Mouse (Mus musculus) intestine, embryonic 15.5 days (tissue): ENCODE data around the gene Rem1. TPM values are rescaled to one million over a fixed set of nuclear protein-coding genes. Genes with fewer than 3 reads are reported as not detected.

Experiments used
- ATAC-seq: fragments of 200-750 bp; cut with Nextera tagmentation; 2 replicates; pipeline ENCODE4 v1.8.0; 2017; ENCODE audit warnings: moderate TSS enrichment, moderate library complexity
- H3K27ac ChIP-seq: fragments of 300-500 bp; sonication (generic); 2 replicates; pipeline ENCODE4 v1.5.1; 2015; ENCODE audit warnings: mild to moderate bottlenecking, inconsistent platforms
- H3K27me3 ChIP-seq: fragments of 300-500 bp; sonication (generic); replicated peaks from 2 replicates; pipeline ENCODE4 v1.6.1; 2015; ENCODE audit warnings: inconsistent platforms
- H3K36me3 ChIP-seq: fragments of 300-500 bp; sonication (generic); 2 replicates; pipeline ENCODE4 v1.6.1; 2015; ENCODE audit warnings: inconsistent platforms
- H3K4me1 ChIP-seq: fragments of 300-500 bp; sonication (generic); replicated peaks from 2 replicates; pipeline ENCODE4 v1.6.1; 2015; ENCODE audit warnings: inconsistent platforms
- H3K4me2 ChIP-seq: fragments of 300-500 bp; sonication (generic); replicated peaks from 2 replicates; pipeline ENCODE4 v1.6.1; 2015; ENCODE audit warnings: mild to moderate bottlenecking, inconsistent platforms
- H3K4me3 ChIP-seq: fragments of 300-500 bp; sonication (generic); replicated peaks from 2 replicates; pipeline ENCODE4 v1.5.1; 2015; ENCODE audit warnings: inconsistent platforms
- H3K9ac ChIP-seq: fragments of 300-500 bp; sonication (generic); 2 replicates; pipeline ENCODE4 v1.6.1; 2015; ENCODE audit warnings: inconsistent platforms
- H3K9me3 ChIP-seq: fragments of 300-500 bp; sonication (generic); 2 replicates; pipeline ENCODE4 v1.6.1; 2016; ENCODE audit warnings: inconsistent platforms
- WGBS: fragments of 180-500 bp; shearing (Covaris S2); methylation state at CpG from one replicate; pipeline ENCODE4 v1.1.7; 2015; 5-methylcytosine and 5-hydroxymethylcytosine counted together
- polyA plus RNA-seq: library from polyadenylated mRNA; unstranded; fragments of >200 nt; fragmentation: Nextera tagmentation; extraction: Ambion mirVana; gene quantifications from 2 replicates; pipeline ENCODE4 v1.2.1, GENCODE M21; 2015

The Rem1 gene
- 10.0 and 10.3 TPM in 2 replicates for polyA plus RNA-seq

- H3K9ac ChIP-seq = peak within 1 kb of the TSS; percentile 50
- no peaks in the 10 kb centered on the region for H3K36me3 ChIP-seq
- H3K27me3 ChIP-seq = peaks cover 29% of the 10 kb centered on the region
- H3K4me2 ChIP-seq = peak within 1 kb of the TSS; percentile 77
- peak; percentile 72 for ATAC-seq
- H3K4me3 ChIP-seq = peak within 1 kb of the TSS; percentile 47
- peak within 1 kb of the TSS; percentile 27; the same call in 1 of the 2 replicates for H3K27ac ChIP-seq
- under 1% methylated on average over 55 of the region's 59 CpGs for WGBS
- H3K9me3 ChIP-seq = no peaks in the 10 kb centered on the region
- H3K4me1 ChIP-seq = peaks cover 10% of the 10 kb centered on the region
These were observed at the start of gene Rem1 for GRCm38 (mm10) chr2:152626774-152627591. Gene Rem1, plus strand, starts transcription at chr2:152626951.

- no peaks in the 10 kb centered on the region for H3K36me3 ChIP-seq
- no peaks in the 10 kb centered on the region for H3K27me3 ChIP-seq
- 64% methylated on average over 7 of the region's 7 CpGs for WGBS
- H3K9me3 ChIP-seq = no peaks in the 10 kb centered on the region
- H3K9ac ChIP-seq = no peak within 1 kb of the TSS
- H3K4me2 ChIP-seq = no peak within 1 kb of the TSS
- ATAC-seq = no peak
- H3K4me3 ChIP-seq = no peak within 1 kb of the TSS
- H3K4me1 ChIP-seq = no peaks in the 10 kb centered on the region
- no peak within 1 kb of the TSS for H3K27ac ChIP-seq
These were observed 46.6 kb upstream of the Rem1 start, which contains the start of gene Defb19 for GRCm38 (mm10) chr2:152580107-152580506. Gene Defb19, minus strand, starts transcription at chr2:152580312.

- Histone ChIP-seq H3K9ac (no peak overlapping the region), H3K9me3 (no peaks in the 10 kb centered on the region), H3K36me3 (no peaks in the 10 kb centered on the region), H3K27ac (no peak overlapping the region), H3K27me3 (no peaks in the 10 kb centered on the region), H3K4me3 (no peak overlapping the region), H3K4me2 (no peak overlapping the region), H3K4me1 (no peaks in the 10 kb centered on the region)
- ATAC-seq = no peak; the same call in 1 of the 2 replicates
- WGBS = 85% methylated on average over 11 of the region's 11 CpGs
These were observed 46.1 kb upstream of the Rem1 start for GRCm38 (mm10) chr2:152580612-152581011.

- no peaks in the 10 kb centered on the region for H3K36me3 ChIP-seq
- no peak overlapping the region for H3K27ac ChIP-seq
- ATAC-seq = no peak
- no peaks in the 10 kb centered on the region for H3K9me3 ChIP-seq
- 79% methylated on average over 4 of the region's 4 CpGs for WGBS
- no peaks in the 10 kb centered on the region for H3K4me1 ChIP-seq
- no peaks in the 10 kb centered on the region for H3K27me3 ChIP-seq
- H3K9ac ChIP-seq = no peak overlapping the region
- no peak overlapping the region for H3K4me3 ChIP-seq
- H3K4me2 ChIP-seq = no peak overlapping the region
These were observed 39.7 kb upstream of the Rem1 start for GRCm38 (mm10) chr2:152586926-152587560.

- 28% methylated on average over 2 of the region's 2 CpGs for WGBS
- Histone ChIP-seq H3K27ac (no peak overlapping the region), H3K4me2 (no peak overlapping the region), H3K9me3 (no peaks in the 10 kb centered on the region), H3K36me3 (no peaks in the 10 kb centered on the region), H3K9ac (no peak overlapping the region), H3K4me1 (no peaks in the 10 kb centered on the region), H3K27me3 (no peaks in the 10 kb centered on the region), H3K4me3 (no peak overlapping the region)
- ATAC-seq = peak; percentile 74
These were observed 38.3 kb upstream of the Rem1 start for GRCm38 (mm10) chr2:152588450-152588849.

- H3K4me1 ChIP-seq = no peaks in the 10 kb centered on the region
- H3K4me3 ChIP-seq = no peak overlapping the region
- no peak overlapping the region for H3K9ac ChIP-seq
- peak; percentile 74 for ATAC-seq
- 35% methylated on average over 6 of the region's 6 CpGs for WGBS
- no peaks in the 10 kb centered on the region for H3K36me3 ChIP-seq
- no peak overlapping the region for H3K4me2 ChIP-seq
- no peak overlapping the region for H3K27ac ChIP-seq
- no peaks in the 10 kb centered on the region for H3K9me3 ChIP-seq
- H3K27me3 ChIP-seq = no peaks in the 10 kb centered on the region
These were observed 37.7 kb upstream of the Rem1 start for GRCm38 (mm10) chr2:152589021-152589420.

- H3K36me3 ChIP-seq = no peaks in the 10 kb centered on the region
- H3K27me3 ChIP-seq = no peaks in the 10 kb centered on the region
- H3K4me3 ChIP-seq = no peak within 1 kb of the TSS
- H3K27ac ChIP-seq = no peak within 1 kb of the TSS
- no peak for ATAC-seq
- H3K4me1 ChIP-seq = no peaks in the 10 kb centered on the region
- H3K9me3 ChIP-seq = no peaks in the 10 kb centered on the region
- 63% methylated on average over 7 of the region's 7 CpGs for WGBS
- H3K9ac ChIP-seq = no peak within 1 kb of the TSS
- no peak within 1 kb of the TSS for H3K4me2 ChIP-seq
These were observed 27.5 kb upstream of the Rem1 start, which contains the start of gene Defb45 for GRCm38 (mm10) chr2:152599299-152599698. Gene Defb45, minus strand, starts transcription at chr2:152599399.

GRCm38 (mm10) chr2:152600076-152600475, 26.7 kb upstream of the Rem1 start:
- 60% methylated on average over 6 of the region's 6 CpGs for WGBS
- H3K27ac ChIP-seq = no peak overlapping the region
- H3K4me3 ChIP-seq = no peak overlapping the region
- ATAC-seq = no peak
- no peak overlapping the region for H3K9ac ChIP-seq
- no peaks in the 10 kb centered on the region for H3K36me3 ChIP-seq
- H3K4me2 ChIP-seq = no peak overlapping the region
- no peaks in the 10 kb centered on the region for H3K4me1 ChIP-seq
- no peaks in the 10 kb centered on the region for H3K27me3 ChIP-seq
- no peaks in the 10 kb centered on the region for H3K9me3 ChIP-seq

- Histone ChIP-seq H3K27ac (no peak overlapping the region), H3K4me2 (no peak overlapping the region), H3K36me3 (no peaks in the 10 kb centered on the region), H3K9ac (no peak overlapping the region), H3K4me3 (no peak overlapping the region), H3K27me3 (no peaks in the 10 kb centered on the region), H3K4me1 (no peaks in the 10 kb centered on the region), H3K9me3 (no peaks in the 10 kb centered on the region)
- WGBS = 77% methylated on average over 4 of the region's 4 CpGs
- no peak for ATAC-seq
These were observed 25.3 kb upstream of the Rem1 start for GRCm38 (mm10) chr2:152601275-152601960.

- H3K36me3 ChIP-seq = no peaks in the 10 kb centered on the region
- H3K27me3 ChIP-seq = no peaks in the 10 kb centered on the region
- H3K4me2 ChIP-seq = no peak within 1 kb of the TSS
- 85% methylated on average over 15 of the region's 15 CpGs for WGBS
- ATAC-seq = no peak
- H3K27ac ChIP-seq = no peak within 1 kb of the TSS
- H3K4me3 ChIP-seq = no peak within 1 kb of the TSS
- no peak within 1 kb of the TSS for H3K9ac ChIP-seq
- H3K9me3 ChIP-seq = no peaks in the 10 kb centered on the region
- H3K4me1 ChIP-seq = no peaks in the 10 kb centered on the region
These were observed 22.7 kb upstream of the Rem1 start, which contains the start of gene Defb36 for GRCm38 (mm10) chr2:152604057-152604456. Gene Defb36, plus strand, starts transcription at chr2:152604327.

- Histone ChIP-seq H3K4me2 (no peak overlapping the region), H3K9me3 (no peaks in the 10 kb centered on the region), H3K9ac (no peak overlapping the region), H3K27me3 (no peaks in the 10 kb centered on the region), H3K4me3 (no peak overlapping the region), H3K27ac (no peak overlapping the region), H3K36me3 (no peaks in the 10 kb centered on the region), H3K4me1 (no peaks in the 10 kb centered on the region)
- 36% methylated on average over 6 of the region's 6 CpGs for WGBS
- no peak for ATAC-seq
These were observed 19.0 kb upstream of the Rem1 start for GRCm38 (mm10) chr2:152607746-152608145.

GRCm38 (mm10) chr2:152608719-152609118, 18.0 kb upstream of the Rem1 start:
- no peaks in the 10 kb centered on the region for H3K4me1 ChIP-seq
- H3K9ac ChIP-seq = no peak overlapping the region
- H3K27me3 ChIP-seq = no peaks in the 10 kb centered on the region
- WGBS = 94% methylated on average over 1 of the region's 1 CpGs
- H3K4me3 ChIP-seq = no peak overlapping the region
- no peaks in the 10 kb centered on the region for H3K9me3 ChIP-seq
- no peak overlapping the region for H3K27ac ChIP-seq
- no peak for ATAC-seq
- H3K4me2 ChIP-seq = no peak overlapping the region
- H3K36me3 ChIP-seq = no peaks in the 10 kb centered on the region
